Mouse (Mus musculus) bone marrow macrophage, adult 2 months (primary cell): Measurements from ENCODE around the gene Lrrc74b.

Source experiments
- CTCF ChIP-seq: IDR thresholded peaks from 2 replicates; pipeline ENCODE4 v1.5.1; 2012; ENCODE audit warnings: low read depth, mild to moderate bottlenecking, low read length, moderate library complexity
- POLR2A ChIP-seq: IDR thresholded peaks from 2 replicates; pipeline ENCODE4 v1.6.1; 2012; ENCODE audit warnings: mild to moderate bottlenecking, low read depth, low read length, borderline replicate concordance

GRCm38 (mm10) chr16:17584555-17584954 is 23.5 kb upstream of the Lrrc74b start:
- no peak for TF ChIP-seq CTCF
- TF ChIP-seq POLR2A: no peak
